Mouse (Mus musculus) limb, embryonic 11.5 days (tissue): Measurements from ENCODE around the gene Tab1. TPM values are rescaled to one million over a fixed set of nuclear protein-coding genes. Genes with fewer than 3 reads are reported as not detected.

Experiments
- ATAC-seq: fragments of 200-750 bp; cut with Nextera tagmentation; 2 replicates; pipeline ENCODE4 v1.8.0; 2017; ENCODE audit warnings: low read depth; ENCODE audit not compliant: insufficient number of reproducible peaks, low FRiP score, low TSS enrichment
- DNase-seq: peaks from one replicate; pipeline ENCODE4 v3.0.0-alpha.2; 2015; ENCODE audit warnings: low spot score
- H3K27ac ChIP-seq: fragments of 300-500 bp; sonication (generic); replicated peaks from 2 replicates; pipeline ENCODE4 v1.5.1; 2014; ENCODE audit warnings: low read depth, mild to moderate bottlenecking, low read length
- H3K27me3 ChIP-seq: fragments of 300-500 bp; sonication (generic); 2 replicates; pipeline ENCODE4 v1.6.1; 2014; ENCODE audit warnings: mild to moderate bottlenecking, low read length, mixed read lengths; ENCODE audit not compliant: control insufficient read depth, insufficient read depth
- H3K36me3 ChIP-seq: fragments of 300-500 bp; sonication (generic); 2 replicates; pipeline ENCODE4 v1.6.1; 2014; ENCODE audit warnings: mild to moderate bottlenecking, low read length, moderate library complexity, mixed read lengths; ENCODE audit not compliant: control insufficient read depth, insufficient read depth
- H3K4me1 ChIP-seq: fragments of 300-500 bp; sonication (generic); 2 replicates; pipeline ENCODE4 v1.6.1; 2014; ENCODE audit warnings: low read length, mixed read lengths; ENCODE audit not compliant: control insufficient read depth, insufficient read depth
- H3K4me2 ChIP-seq: fragments of 300-500 bp; sonication (generic); 2 replicates; pipeline ENCODE4 v1.6.1; 2014; ENCODE audit warnings: low read depth, mild to moderate bottlenecking, moderate library complexity; ENCODE audit not compliant: severe bottlenecking
- H3K4me3 ChIP-seq: fragments of 300-500 bp; sonication (generic); 2 replicates; pipeline ENCODE4 v1.5.1; 2014; ENCODE audit warnings: low read depth, low read length
- H3K9ac ChIP-seq: fragments of 300-500 bp; sonication (generic); 2 replicates; pipeline ENCODE4 v1.6.1; 2014; ENCODE audit warnings: mild to moderate bottlenecking, low read length
- H3K9me3 ChIP-seq: fragments of 300-500 bp; sonication (generic); 2 replicates; pipeline ENCODE4 v1.6.1; 2016; ENCODE audit warnings: low read length; ENCODE audit not compliant: control insufficient read depth
- WGBS: fragments of 180-500 bp; shearing (Covaris S2); extraction: QIAGEN DNeasy Blood & Tissue Kit; methylation state at CpG from one replicate; pipeline ENCODE4 v1.1.7; 2014; 5-methylcytosine and 5-hydroxymethylcytosine counted together
- polyA plus RNA-seq: library from polyadenylated mRNA; unstranded; fragments of >200 nt; fragmentation: Nextera tagmentation; extraction: Ambion mirVana; gene quantifications from 2 replicates; pipeline ENCODE4 v1.2.1, GENCODE M21; 2014

Gene Tab1
- polyA plus RNA-seq, 1 experiment from 2014 or later = 35.5 TPM

- Histone ChIP-seq H3K27me3 (no peaks in the 10 kb centered on the region), H3K9me3 (no peaks in the 10 kb centered on the region), H3K27ac (peak overlapping the region; percentile 68; the same call in 1 of the 2 replicates), H3K4me1 (peaks cover 20% of the 10 kb centered on the region), H3K9ac (peak overlapping the region; percentile 94), H3K4me3 (peak overlapping the region; percentile 95), H3K4me2 (peak overlapping the region; percentile 90), H3K36me3 (no peaks in the 10 kb centered on the region)
- under 1% methylated on average over 55 of the region's 60 CpGs for WGBS
- DNase-seq (peak; percentile 63), ATAC-seq (peak; percentile 53; the same call in 1 of the 2 replicates)
Measured at GRCm38 (mm10) chr15:80173781-80174597, 41.1 kb downstream of the Tab1 start.

- Histone ChIP-seq H3K27me3 (no peaks in the 10 kb centered on the region), H3K9ac (peak overlapping the region; percentile 94), H3K36me3 (no peaks in the 10 kb centered on the region), H3K4me2 (peak overlapping the region; percentile 90), H3K9me3 (no peaks in the 10 kb centered on the region), H3K4me1 (peaks cover 20% of the 10 kb centered on the region), H3K4me3 (peak overlapping the region; percentile 95), H3K27ac (no peak overlapping the region)
- 5% methylated on average over 5 of the region's 5 CpGs for WGBS
- no peak for ATAC-seq
- DNase-seq = no peak
Measured at GRCm38 (mm10) chr15:80174598-80174875, 41.6 kb downstream of the Tab1 start.

DNA sequence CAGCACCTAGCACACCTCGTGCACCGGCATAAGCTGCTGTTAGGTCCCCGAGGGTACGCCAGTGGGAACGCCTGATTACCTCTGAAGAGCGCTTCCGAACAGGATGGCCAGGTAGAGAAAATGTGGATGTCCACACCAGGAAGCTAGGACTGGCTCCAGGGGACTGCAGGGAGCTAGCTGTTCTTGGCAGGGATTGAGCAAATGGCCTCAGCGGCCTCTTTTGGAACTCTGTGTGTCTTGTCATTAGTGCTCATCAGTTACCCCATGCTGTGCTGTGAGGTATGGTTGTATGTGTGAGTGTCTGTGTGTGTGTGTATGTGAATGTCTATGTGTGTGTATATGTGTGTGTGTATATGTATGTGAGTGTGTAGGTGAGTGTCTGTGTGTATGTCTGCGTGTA is 42.4 kb downstream of the Tab1 start:
- peaks cover 19% of the 10 kb centered on the region for H3K4me1 ChIP-seq
- no peaks in the 10 kb centered on the region for H3K36me3 ChIP-seq
- H3K9me3 ChIP-seq = no peaks in the 10 kb centered on the region
- DNase-seq (no peak), ATAC-seq (no peak)
- H3K4me2 ChIP-seq = no peak overlapping the region
- 79% methylated on average over 9 of the region's 9 CpGs for WGBS
- no peak overlapping the region for H3K27ac ChIP-seq
- no peaks in the 10 kb centered on the region for H3K27me3 ChIP-seq
- H3K4me3 ChIP-seq = peak overlapping the region; percentile 95
- H3K9ac ChIP-seq = no peak overlapping the region

DNA sequence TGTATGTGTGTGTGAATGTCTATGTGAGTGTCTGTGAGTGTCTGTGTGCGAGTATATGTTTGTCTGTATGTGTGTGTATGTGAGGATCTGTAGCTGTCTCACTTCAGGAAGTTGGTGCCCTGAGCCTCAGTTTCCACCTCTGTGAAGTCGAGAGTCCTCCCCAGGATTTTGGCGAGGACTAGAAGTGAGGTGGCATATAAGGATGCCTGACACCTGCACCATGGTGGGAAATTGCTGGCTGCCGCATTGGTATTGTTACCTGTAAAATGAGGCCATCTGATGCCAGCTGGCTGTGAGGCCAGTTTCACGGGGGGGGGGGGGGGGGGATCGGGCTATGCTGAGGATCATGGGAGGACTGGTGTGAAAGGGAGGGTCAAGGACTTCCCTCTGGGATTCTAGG is 42.8 kb downstream of the Tab1 start:
- H3K9ac ChIP-seq = no peak overlapping the region
- H3K4me3 ChIP-seq = no peak overlapping the region
- H3K4me1 ChIP-seq = peaks cover 17% of the 10 kb centered on the region
- H3K27ac ChIP-seq = no peak overlapping the region
- no peaks in the 10 kb centered on the region for H3K9me3 ChIP-seq
- DNase-seq (no peak), ATAC-seq (no peak)
- WGBS = 75% methylated on average over 5 of the region's 6 CpGs
- H3K4me2 ChIP-seq = no peak overlapping the region
- H3K36me3 ChIP-seq = no peaks in the 10 kb centered on the region
- no peaks in the 10 kb centered on the region for H3K27me3 ChIP-seq

GRCm38 (mm10) chr15:80181561-80181960 is 48.6 kb downstream of the Tab1 start:
- no peak overlapping the region for H3K27ac ChIP-seq
- H3K27me3 ChIP-seq = no peaks in the 10 kb centered on the region
- no peak overlapping the region for H3K4me2 ChIP-seq
- no peaks in the 10 kb centered on the region; the same call in 1 of the 2 replicates for H3K36me3 ChIP-seq
- WGBS = 92% methylated on average over 7 of the region's 7 CpGs
- H3K4me1 ChIP-seq = no peaks in the 10 kb centered on the region
- DNase-seq (no peak), ATAC-seq (no peak)
- no peaks in the 10 kb centered on the region for H3K9me3 ChIP-seq
- H3K4me3 ChIP-seq = no peak overlapping the region
- no peak overlapping the region for H3K9ac ChIP-seq

DNA sequence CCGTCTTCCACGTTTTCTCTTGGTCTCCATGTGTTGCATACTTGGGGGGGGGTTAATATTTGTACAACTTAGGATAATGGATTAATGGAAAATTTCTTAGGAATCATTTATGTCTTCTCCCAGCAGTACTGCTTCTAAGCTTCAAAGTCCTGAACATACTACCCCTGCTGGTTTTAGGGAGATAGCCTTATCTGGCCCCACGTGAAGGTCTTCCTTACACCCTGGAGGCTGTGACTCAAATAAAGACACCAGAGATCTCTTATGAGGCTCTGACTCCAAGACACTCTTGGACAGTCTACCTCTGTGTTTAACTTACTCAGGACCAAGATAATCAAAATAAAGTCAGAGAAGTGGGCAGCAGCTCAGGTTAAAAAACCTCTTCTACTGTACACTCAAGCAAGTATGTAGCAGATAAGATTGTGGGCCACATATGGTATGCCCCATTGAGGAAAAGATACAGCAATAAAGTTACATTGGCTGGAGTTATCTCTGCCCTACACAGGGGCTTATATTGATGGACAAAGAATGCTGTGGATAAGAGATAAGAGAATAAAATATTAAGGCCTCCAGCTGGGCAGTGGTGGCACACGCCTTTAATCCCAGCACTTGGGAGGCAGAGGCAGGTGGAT is 49.3 kb downstream of the Tab1 start:
- H3K27me3 ChIP-seq = no peaks in the 10 kb centered on the region
- no peaks in the 10 kb centered on the region; the same call in 1 of the 2 replicates for H3K36me3 ChIP-seq
- H3K4me1 ChIP-seq = no peaks in the 10 kb centered on the region
- H3K27ac ChIP-seq = no peak overlapping the region
- no peak overlapping the region for H3K9ac ChIP-seq
- WGBS = 91% methylated on average over 4 of the region's 4 CpGs
- no peak for DNase-seq
- no peaks in the 10 kb centered on the region for H3K9me3 ChIP-seq
- no peak overlapping the region for H3K4me2 ChIP-seq
- no peak overlapping the region for H3K4me3 ChIP-seq
- no peak for ATAC-seq

GRCm38 (mm10) chr15:80188927-80189326 is 56.0 kb downstream of the Tab1 start:
- 77% methylated on average over 5 of the region's 5 CpGs for WGBS

GRCm38 (mm10) chr15:80190075-80190474 is 57.1 kb downstream of the Tab1 start:
- no peak overlapping the region for H3K27ac ChIP-seq
- H3K9ac ChIP-seq = no peak overlapping the region
- H3K4me2 ChIP-seq = no peak overlapping the region
- no peak for ATAC-seq
- H3K9me3 ChIP-seq = no peaks in the 10 kb centered on the region
- WGBS = 82% methylated on average over 4 of the region's 4 CpGs
- no peaks in the 10 kb centered on the region for H3K4me1 ChIP-seq
- no peak for DNase-seq
- no peaks in the 10 kb centered on the region for H3K27me3 ChIP-seq
- no peaks in the 10 kb centered on the region; the same call in 1 of the 2 replicates for H3K36me3 ChIP-seq
- H3K4me3 ChIP-seq = no peak overlapping the region

More at GRCm38 (mm10) chr15:80188927-80189326, 56.0 kb downstream of the Tab1 start:
- DNase-seq (no peak), ATAC-seq (no peak)
- no peak overlapping the region for H3K4me2 ChIP-seq
- no peaks in the 10 kb centered on the region for H3K4me1 ChIP-seq
- H3K9ac ChIP-seq = no peak overlapping the region
- H3K9me3 ChIP-seq = no peaks in the 10 kb centered on the region
- no peaks in the 10 kb centered on the region for H3K27me3 ChIP-seq
- no peak overlapping the region for H3K27ac ChIP-seq
- no peak overlapping the region for H3K4me3 ChIP-seq
- no peaks in the 10 kb centered on the region for H3K36me3 ChIP-seq
